Mouse (Mus musculus) cerebellum, adult 9-10 months (tissue): ENCODE data around the gene Fbxw4.
"Not testable (repeated sequence)": the region's sequence is repeated elsewhere in the genome, so short reads cannot be mapped to it uniquely, and the experiment has no call there.

Experiments used
- DNase-seq: peaks from one replicate; pipeline ENCODE4 v3.0.0; 2022

Gene Fbxw4

GRCm38 (mm10) chr19:45575632-45576001, 84.5 kb downstream of the Fbxw4 start:
- DNase-seq: no peak

GRCm38 (mm10) chr19:45574941-45575631, 85.0 kb downstream of the Fbxw4 start:
- no peak for DNase-seq

- DNase-seq: no peak
Observed at GRCm38 (mm10) chr19:45574339-45574898, 85.7 kb downstream of the Fbxw4 start.

GRCm38 (mm10) chr19:45573861-45574267, 86.2 kb downstream of the Fbxw4 start:
- peak; percentile 83 for DNase-seq

GRCm38 (mm10) chr19:45573033-45573432, 87.1 kb downstream of the Fbxw4 start:
- DNase-seq: no peak

- DNase-seq: no peak
Observed at GRCm38 (mm10) chr19:45567367-45567766, 92.7 kb downstream of the Fbxw4 start.

GRCm38 (mm10) chr19:45565925-45566715, 94.0 kb downstream of the Fbxw4 start:
- no peak for DNase-seq

GRCm38 (mm10) chr19:45560153-45560890, 99.8 kb downstream of the Fbxw4 start, which contains the start of the genes Poll and Gm17018:
TSS of gene Poll (minus strand) at chr19:45560531.
TSS of gene Gm17018 (plus strand) at chr19:45560615.
- peak; percentile 81 for DNase-seq

GRCm38 (mm10) chr19:45554136-45554535, 106.0 kb downstream of the Fbxw4 start:
- no peak for DNase-seq

GRCm38 (mm10) chr19:45552187-45552586, 107.9 kb downstream of the Fbxw4 start:
- no peak for DNase-seq

- DNase-seq: no peak
Observed at GRCm38 (mm10) chr19:45549948-45550347, 110.2 kb downstream of the Fbxw4 start.

- no peak for DNase-seq
Observed at GRCm38 (mm10) chr19:45549128-45549915, 110.8 kb downstream of the Fbxw4 start.

- not testable (repeated sequence) for DNase-seq
Observed at GRCm38 (mm10) chr19:45548196-45548595, 111.9 kb downstream of the Fbxw4 start.

GRCm38 (mm10) chr19:45544925-45545321, 115.2 kb downstream of the Fbxw4 start:
- DNase-seq: peak; percentile 81

GRCm38 (mm10) chr19:45544152-45544924, 115.8 kb downstream of the Fbxw4 start:
- DNase-seq: no peak

- DNase-seq: no peak
Observed at GRCm38 (mm10) chr19:45542061-45542460, 118.1 kb downstream of the Fbxw4 start.

GRCm38 (mm10) chr19:45541409-45542041, 118.6 kb downstream of the Fbxw4 start:
- DNase-seq: no peak

- DNase-seq: no peak
Observed at GRCm38 (mm10) chr19:45540657-45541408, 119.3 kb downstream of the Fbxw4 start.

- peak; percentile 62 for DNase-seq
Observed at GRCm38 (mm10) chr19:45537505-45537904, 122.6 kb downstream of the Fbxw4 start.

- DNase-seq: no peak
Observed at GRCm38 (mm10) chr19:45535929-45536328, 124.2 kb downstream of the Fbxw4 start.
